Comparison of ENCODE assay signal across 21 mouse cellular contexts in genomic region chr12:70475336-70475735, GRCm38 (mm10). TPM values are rescaled to one million over a fixed set of nuclear protein-coding genes. Genes with fewer than 3 reads are reported as not detected.
DNase-seq lines count a peak whose midpoint lies in the region; ATAC-seq and TF ChIP-seq lines count a peak whose summit lies in the region.
"Had no signal": no experiment of that assay in that cellular context is flagged by ENCODE, and none has a peak within 500 bp of the region (broad histone marks: within the 10 kb centered on the region; RNA-seq: fewer than 3 reads in every experiment).

No protein-coding gene starts in this region.

- H3K36me3 ChIP-seq in lung, embryonic 14.5 days (ENCODE audit: insufficient read depth), result no peaks in the 10 kb centered on the region
- H3K36me3 ChIP-seq in lung, postnatal 0 days (ENCODE audit: insufficient read depth, low read length), result no peaks in the 10 kb centered on the region
- no peaks in the 10 kb centered on the region for H3K36me3 ChIP-seq in midbrain, embryonic 11.5 days (ENCODE audit: control insufficient read depth, insufficient read depth, low read length)
- no peaks in the 10 kb centered on the region for H3K36me3 ChIP-seq in midbrain, embryonic 16.5 days (ENCODE audit: control insufficient read depth, insufficient read depth, low read length)
- H3K36me3 ChIP-seq: G1E had no signal

- H3K4me3 ChIP-seq in lung, embryonic 14.5 days (ENCODE audit: low read depth, low read length), result no peak overlapping the region
- no peak overlapping the region for H3K4me3 ChIP-seq in lung, postnatal 0 days (ENCODE audit: low read depth, low read length)
- H3K4me3 ChIP-seq in midbrain, embryonic 11.5 days (ENCODE audit: low read depth, low read length), result no peak overlapping the region
- no peak overlapping the region for H3K4me3 ChIP-seq in midbrain, embryonic 16.5 days (ENCODE audit: low read depth, low read length)

- TF ChIP-seq CTCF in lung, embryonic 14.5 days (IDR thresholded peaks at IDR 0.05; ENCODE audit: low read depth), result no peak
- no peak for TF ChIP-seq CTCF in lung, postnatal 0 days (IDR thresholded peaks at IDR 0.05)

- no peak; the same call in 1 of the 2 replicates for ATAC-seq in lung, embryonic 14.5 days (ENCODE audit: insufficient read depth)
- ATAC-seq in lung, postnatal 0 days, result peak; percentile 49; the same call in 1 of the 2 replicates
- ATAC-seq in midbrain, embryonic 11.5 days (ENCODE audit: low FRiP score), result no peak
- ATAC-seq in midbrain, embryonic 16.5 days, result no peak
- ATAC-seq: activated CD4-positive, CD25-positive, alpha-beta regulatory T cell, adult 4 months; CD4-positive, CD25-positive, alpha-beta regulatory T cell, adult 4 months; Patski had no signal

- no peaks in the 10 kb centered on the region for H3K4me1 ChIP-seq in lung, embryonic 14.5 days (ENCODE audit: insufficient read depth)
- no peaks in the 10 kb centered on the region for H3K4me1 ChIP-seq in lung, postnatal 0 days (ENCODE audit: insufficient read depth, low read depth, low read length)
- H3K4me1 ChIP-seq in midbrain, embryonic 11.5 days (ENCODE audit: control insufficient read depth, insufficient read depth, low read length), result no peaks in the 10 kb centered on the region
- H3K4me1 ChIP-seq in midbrain, embryonic 16.5 days (ENCODE audit: control insufficient read depth, insufficient read depth, low read length), result no peaks in the 10 kb centered on the region

- peak; percentile 59 for DNase-seq in lung, embryonic 14.5 days
- DNase-seq in lung, postnatal 4 days, result no peak
- DNase-seq in lung, postnatal 0 days (ENCODE audit: low spot score), result peak; percentile 46
- DNase-seq in lung, postnatal 36 days, result no peak
- DNase-seq in midbrain, embryonic 11.5 days (ENCODE audit: low spot score, missing footprints), result peak; percentile 61
- DNase-seq: adrenal gland, adult 2 months; adrenal gland, adult 8-10 months; adrenal gland, postnatal 10 days; adrenal gland, postnatal 14 days; adrenal gland, postnatal 25 days; adrenal gland, postnatal 36 days; B cell, adult 2 months; cerebellum, adult 11 months; cerebellum, adult 11-12 months; cerebellum, adult 18-20 months had no signal

- H3K27ac ChIP-seq in lung, embryonic 14.5 days (ENCODE audit: low read depth), result no peak overlapping the region
- no peak overlapping the region for H3K27ac ChIP-seq in lung, postnatal 0 days (ENCODE audit: low read length)
- no peak overlapping the region for H3K27ac ChIP-seq in midbrain, embryonic 11.5 days (ENCODE audit: low read depth, low read length)
- H3K27ac ChIP-seq in midbrain, embryonic 16.5 days (ENCODE audit: low read length), result no peak overlapping the region

- 46% methylated on average over 3 of the region's 3 CpGs for WGBS in lung, embryonic 14.5 days
- 65% methylated on average over 3 of the region's 3 CpGs for WGBS in lung, postnatal 0 days
- 82% methylated on average over 3 of the region's 3 CpGs for WGBS in midbrain, embryonic 11.5 days
- 89% methylated on average over 3 of the region's 3 CpGs for WGBS in midbrain, embryonic 16.5 days

- no peaks in the 10 kb centered on the region for H3K9me3 ChIP-seq in lung, embryonic 14.5 days (ENCODE audit: low read depth, low read length)
- H3K9me3 ChIP-seq in lung, postnatal 0 days (ENCODE audit: low read length), result no peaks in the 10 kb centered on the region
- no peaks in the 10 kb centered on the region for H3K9me3 ChIP-seq in midbrain, embryonic 11.5 days (ENCODE audit: control insufficient read depth, low read length)
- no peaks in the 10 kb centered on the region for H3K9me3 ChIP-seq in midbrain, embryonic 16.5 days (replicated peaks; ENCODE audit: control insufficient read depth, low read length, poor library complexity, severe bottlenecking)
- H3K9me3 ChIP-seq: G1E had no signal

- no peak overlapping the region for H3K9ac ChIP-seq in lung, embryonic 14.5 days
- no peak overlapping the region for H3K9ac ChIP-seq in lung, postnatal 0 days (replicated peaks; ENCODE audit: low read depth)
- H3K9ac ChIP-seq in midbrain, embryonic 11.5 days (ENCODE audit: low read length), result no peak overlapping the region
- H3K9ac ChIP-seq in midbrain, embryonic 16.5 days (ENCODE audit: low read depth, low read length), result no peak overlapping the region

- TF ChIP-seq EP300 in lung, postnatal 0 days (IDR thresholded peaks at IDR 0.05), result no peak

- H3K4me2 ChIP-seq in lung, embryonic 14.5 days, result no peak overlapping the region
- no peak overlapping the region for H3K4me2 ChIP-seq in lung, postnatal 0 days (replicated peaks; ENCODE audit: low read depth, low read length)
- H3K4me2 ChIP-seq in midbrain, embryonic 11.5 days, result no peak overlapping the region
- H3K4me2 ChIP-seq in midbrain, embryonic 16.5 days (ENCODE audit: low read length), result no peak overlapping the region

- H3K27me3 ChIP-seq in lung, embryonic 14.5 days (ENCODE audit: insufficient read depth, low read length), result no peaks in the 10 kb centered on the region
- no peaks in the 10 kb centered on the region for H3K27me3 ChIP-seq in lung, postnatal 0 days (replicated peaks; ENCODE audit: insufficient read depth, low read length)
- no peaks in the 10 kb centered on the region for H3K27me3 ChIP-seq in midbrain, embryonic 11.5 days (ENCODE audit: control insufficient read depth, insufficient read depth, low read length)
- H3K27me3 ChIP-seq in midbrain, embryonic 16.5 days (ENCODE audit: control insufficient read depth, insufficient read depth, low read depth, low read length), result no peaks in the 10 kb centered on the region
- H3K27me3 ChIP-seq: CH12.LX had no signal

RNA-seq across cellular contexts. Expression of gene Tmx1, which starts 22.4 kb away (rescaled TPM):
- 79.6 and 84.3 TPM in 2 replicates for polyA plus RNA-seq in lung, embryonic 14.5 days (2014; fragmentation: Nextera tagmentation; extraction: Ambion mirVana)
- polyA plus RNA-seq in lung, postnatal 0 days (2015; fragmentation: Nextera tagmentation; extraction: Ambion mirVana), result 76.1 and 83.7 TPM in 2 replicates
- 135 and 150 TPM in 2 replicates for polyA plus RNA-seq in midbrain, embryonic 11.5 days (2014; fragmentation: Nextera tagmentation; extraction: Ambion mirVana)
- polyA plus RNA-seq in midbrain, embryonic 16.5 days (2015; fragmentation: Nextera tagmentation; extraction: Ambion mirVana), result 148 and 154 TPM in 2 replicates

Comparison
In these comparisons a context has a peak if more than half of its experiments do, and no peak if none do; other contexts are left out.
1. DNase-seq: peak in lung, embryonic 14.5 days (single experiment), lung, postnatal 0 days (single experiment) and midbrain, embryonic 11.5 days (single experiment); none in lung, postnatal 4 days (0 of 2) and lung, postnatal 36 days (single experiment).